In genomic region chr13:93243076-93243475, GRCm38 (mm10) we compare ENCODE assay signal across 8 mouse cellular contexts. TPM values are rescaled to one million over a fixed set of nuclear protein-coding genes. Genes with fewer than 3 reads are reported as not detected.
DNase-seq lines count a peak whose midpoint lies in the region; ATAC-seq and TF ChIP-seq lines count a peak whose summit lies in the region.

No protein-coding gene starts in this region.

- no peak overlapping the region for H3K4me2 ChIP-seq in heart, embryonic 12.5 days
- no peak overlapping the region for H3K4me2 ChIP-seq in embryonic facial prominence, embryonic 14.5 days (ENCODE audit: low read depth, low read length)

- no peak for TF ChIP-seq CTCF in bone marrow macrophage, adult 2 months (IDR thresholded peaks at IDR 0.05; ENCODE audit: low read depth, low read length)

- peaks cover 9% of the 10 kb centered on the region for H3K4me1 ChIP-seq in heart, embryonic 12.5 days (replicated peaks)
- peaks cover 16% of the 10 kb centered on the region for H3K4me1 ChIP-seq in bone marrow macrophage, adult 2 months (ENCODE audit: control insufficient read depth, insufficient read depth, low read length)
- no peaks in the 10 kb centered on the region for H3K4me1 ChIP-seq in embryonic facial prominence, embryonic 14.5 days (ENCODE audit: control insufficient read depth, insufficient read depth, low read length)

- 79% methylated on average over 2 of the region's 2 CpGs for WGBS in heart, embryonic 12.5 days
- WGBS in embryonic facial prominence, embryonic 14.5 days, result 76% methylated on average over 2 of the region's 2 CpGs

- DNase-seq in heart, adult 18-20 months, result peak; percentile 74 to 93
- peak; percentile 72 for DNase-seq in embryonic facial prominence, embryonic 14.5 days (ENCODE audit: low spot score)
- peak; percentile 78 to 86 for DNase-seq in heart, postnatal 36 days
- DNase-seq in layer of hippocampus, adult 9-11 months, result peak; percentile 62
- DNase-seq in lung, postnatal 25 days (ENCODE audit: low spot score), result peak; percentile 80
- peak; percentile 76 for DNase-seq in skeletal muscle tissue, adult 2 months (ENCODE audit: low read depth, low spot score)

- H3K4me3 ChIP-seq in heart, embryonic 12.5 days, result no peak overlapping the region
- H3K4me3 ChIP-seq in bone marrow macrophage, adult 2 months (ENCODE audit: insufficient read depth, low read length), result no peak overlapping the region
- H3K4me3 ChIP-seq in embryonic facial prominence, embryonic 14.5 days (ENCODE audit: low read depth, low read length), result no peak overlapping the region

- no peaks in the 10 kb centered on the region for H3K36me3 ChIP-seq in heart, embryonic 12.5 days
- H3K36me3 ChIP-seq in embryonic facial prominence, embryonic 14.5 days (ENCODE audit: control insufficient read depth, insufficient read depth, low read length), result no peaks in the 10 kb centered on the region

- no peak overlapping the region for H3K27ac ChIP-seq in heart, embryonic 12.5 days (ENCODE audit: poor library complexity, severe bottlenecking)
- H3K27ac ChIP-seq in bone marrow macrophage, adult 2 months (ENCODE audit: insufficient read depth, low read depth, low read length), result peak overlapping the region; percentile 81
- H3K27ac ChIP-seq in embryonic facial prominence, embryonic 14.5 days (replicated peaks; ENCODE audit: low read depth, low read length), result no peak overlapping the region

- no peak for ATAC-seq in heart, embryonic 12.5 days (ENCODE audit: insufficient number of reproducible peaks, low FRiP score)
- ATAC-seq in embryonic facial prominence, embryonic 14.5 days (ENCODE audit: low read depth), result peak; percentile 18; the same call in 1 of the 2 replicates

- intact Hi-C loops in heart, postnatal 36 days (cut with DNase I), result loop anchor here (1.0 to 10.0 kb wide), 7 partner anchors 51 to 492 kb away; partner anchors contain the start of genes Cmya5 and Tent2

- TF ChIP-seq POLR2A in bone marrow macrophage, adult 2 months (IDR thresholded peaks at IDR 0.05; ENCODE audit: borderline replicate concordance, low read depth, low read length), result no peak

- H3K9ac ChIP-seq in heart, embryonic 12.5 days, result no peak overlapping the region
- H3K9ac ChIP-seq in embryonic facial prominence, embryonic 14.5 days (ENCODE audit: low read depth, low read length), result no peak overlapping the region

- no peaks in the 10 kb centered on the region for H3K9me3 ChIP-seq in heart, embryonic 12.5 days (replicated peaks)
- H3K9me3 ChIP-seq in embryonic facial prominence, embryonic 14.5 days (ENCODE audit: control insufficient read depth, low read length), result no peaks in the 10 kb centered on the region

- no peaks in the 10 kb centered on the region for H3K27me3 ChIP-seq in heart, embryonic 12.5 days (replicated peaks)
- H3K27me3 ChIP-seq in embryonic facial prominence, embryonic 14.5 days (replicated peaks; ENCODE audit: control insufficient read depth, insufficient read depth, low read length), result no peaks in the 10 kb centered on the region

RNA-seq across cellular contexts. Expression of gene Tent2, which starts 50.9 kb away (rescaled TPM):
- 10 to 100 TPM; 13.5 to 14.8 TPM for total RNA-seq in heart, adult 18-20 months (2021)
- 50.8 and 51.1 TPM in 2 replicates for polyA plus RNA-seq in heart, embryonic 12.5 days (2016; fragmentation: Nextera tagmentation; extraction: Ambion mirVana)
- polyA plus RNA-seq in bone marrow macrophage, adult 2 months (2012; ENCODE audit: insufficient read depth, insufficient read length, missing spikeins), result 117 and 162 TPM in 2 replicates
- 70.8 and 79.5 TPM in 2 replicates for polyA plus RNA-seq in embryonic facial prominence, embryonic 14.5 days (2014; fragmentation: Nextera tagmentation; extraction: Ambion mirVana)
- 10 to 100 TPM; 15.3 to 15.5 TPM for total RNA-seq in heart, postnatal 36 days (2021)

RNA-seq across cellular contexts. Expression of gene Homer1, which starts 56.4 kb away (rescaled TPM):
- total RNA-seq in heart, adult 18-20 months (2021), result 10 to 100 TPM; 58.9 to 60.1 TPM
- 23.5 and 27.7 TPM in 2 replicates for polyA plus RNA-seq in heart, embryonic 12.5 days (2016; fragmentation: Nextera tagmentation; extraction: Ambion mirVana)
- polyA plus RNA-seq in bone marrow macrophage, adult 2 months (2012; ENCODE audit: insufficient read depth, insufficient read length, missing spikeins), result 7.4 TPM in 2 replicates
- 8.7 and 9.1 TPM in 2 replicates for polyA plus RNA-seq in embryonic facial prominence, embryonic 14.5 days (2014; fragmentation: Nextera tagmentation; extraction: Ambion mirVana)
- total RNA-seq in heart, postnatal 36 days (2021), result 10 to 100 TPM; 49.5 to 66.8 TPM
